Mouse (Mus musculus) bone marrow macrophage, adult 2 months (primary cell): Measurements from ENCODE around the gene Rangap1.

Experiments used
- CTCF ChIP-seq: IDR thresholded peaks from 2 replicates; pipeline ENCODE4 v1.5.1; 2012; ENCODE audit warnings: low read depth, mild to moderate bottlenecking, low read length, moderate library complexity
- POLR2A ChIP-seq: IDR thresholded peaks from 2 replicates; pipeline ENCODE4 v1.6.1; 2012; ENCODE audit warnings: mild to moderate bottlenecking, low read depth, low read length, borderline replicate concordance

- TF ChIP-seq POLR2A (no peak), CTCF (peak; percentile 36)
Observed at GRCm38 (mm10) chr15:81670231-81670640, 75.1 kb downstream of the Rangap1 start.
